Mouse (Mus musculus): ENCODE data around the gene En1. TPM values are rescaled to one million over a fixed set of nuclear protein-coding genes. Genes with fewer than 3 reads are reported as not detected.

En1 gene
- polyA plus RNA-seq (2012; rRNA removed) = 0.02 TPM in 1 of 2 replicates, not detected in the other

GRCm38 (mm10) chr1:120602031-120602730 is at the start of gene En1:
Gene En1, plus strand, starts transcription at chr1:120602418.
- H3K36me3 ChIP-seq (ENCODE audit: control insufficient read depth, insufficient read depth, low read length) = no peaks in the 10 kb centered on the region
- peaks cover 41% of the 10 kb centered on the region for H3K27me3 ChIP-seq (ENCODE audit: control insufficient read depth, insufficient read depth, low read length)
- peaks cover 17% of the 10 kb centered on the region for H3K4me1 ChIP-seq (ENCODE audit: control insufficient read depth, insufficient read depth, insufficient read length)
- no peak within 1 kb of the TSS for H3K27ac ChIP-seq (ENCODE audit: insufficient read depth, low read length)
- peak within 1 kb of the TSS; percentile 31; the same call in 1 of the 2 replicates for H3K4me3 ChIP-seq (ENCODE audit: extremely low read depth, insufficient read depth, insufficient read length)
- TF ChIP-seq CTCF (IDR thresholded peaks at IDR 0.05; ENCODE audit: extremely low read depth, insufficient read depth, insufficient read length, insufficient replicate concordance) (no peak), POLR2A (IDR thresholded peaks at IDR 0.05; ENCODE audit: low read depth, low read length) (no peak)
- 3% methylated on average over 35 of the region's 35 CpGs for WGBS
- no peak for DNase-seq (ENCODE audit: low read depth in 1 of 2, low spot score in 2 of 2)

GRCm38 (mm10) chr1:120556926-120557846 is 45.0 kb upstream of the En1 start:
- no peak for DNase-seq (ENCODE audit: low read depth in 1 of 2, low spot score in 2 of 2)
- H3K36me3 ChIP-seq (ENCODE audit: control insufficient read depth, insufficient read depth, low read length) = no peaks in the 10 kb centered on the region
- no peaks in the 10 kb centered on the region for H3K4me1 ChIP-seq (ENCODE audit: control insufficient read depth, insufficient read depth, insufficient read length)
- no peaks in the 10 kb centered on the region for H3K27me3 ChIP-seq (ENCODE audit: control insufficient read depth, insufficient read depth, low read length)
- no peak overlapping the region for H3K27ac ChIP-seq (ENCODE audit: insufficient read depth, low read length)
- no peak for TF ChIP-seq CTCF (IDR thresholded peaks at IDR 0.05; ENCODE audit: extremely low read depth, insufficient read depth, insufficient read length, insufficient replicate concordance)
- no peak overlapping the region for H3K4me3 ChIP-seq (ENCODE audit: extremely low read depth, insufficient read depth, insufficient read length)
- 74% methylated on average over 15 of the region's 15 CpGs for WGBS

- 68% methylated on average over 9 of the region's 9 CpGs for WGBS
- Histone ChIP-seq H3K4me3 (ENCODE audit: extremely low read depth, insufficient read depth, insufficient read length) (no peak overlapping the region), H3K4me1 (ENCODE audit: control insufficient read depth, insufficient read depth, insufficient read length) (no peaks in the 10 kb centered on the region), H3K27me3 (ENCODE audit: control insufficient read depth, insufficient read depth, low read length) (no peaks in the 10 kb centered on the region), H3K36me3 (ENCODE audit: control insufficient read depth, insufficient read depth, low read length) (no peaks in the 10 kb centered on the region), H3K27ac (ENCODE audit: insufficient read depth, low read length) (no peak overlapping the region)
- TF ChIP-seq CTCF (IDR thresholded peaks at IDR 0.05; ENCODE audit: extremely low read depth, insufficient read depth, insufficient read length, insufficient replicate concordance) (no peak), POLR2A (IDR thresholded peaks at IDR 0.05; ENCODE audit: low read depth, low read length) (no peak)
- DNase-seq (ENCODE audit: low read depth in 1 of 2, low spot score in 2 of 2) = no peak
Observed at GRCm38 (mm10) chr1:120558341-120559285, 43.6 kb upstream of the En1 start.

GRCm38 (mm10) chr1:120559911-120560310 is 42.3 kb upstream of the En1 start:
- no peak for DNase-seq (ENCODE audit: low read depth in 1 of 2, low spot score in 2 of 2)
- WGBS = 87% methylated on average over 5 of the region's 5 CpGs
- Histone ChIP-seq H3K27ac (ENCODE audit: insufficient read depth, low read length) (no peak overlapping the region), H3K4me1 (ENCODE audit: control insufficient read depth, insufficient read depth, insufficient read length) (no peaks in the 10 kb centered on the region), H3K36me3 (ENCODE audit: control insufficient read depth, insufficient read depth, low read length) (no peaks in the 10 kb centered on the region), H3K27me3 (ENCODE audit: control insufficient read depth, insufficient read depth, low read length) (no peaks in the 10 kb centered on the region), H3K4me3 (ENCODE audit: extremely low read depth, insufficient read depth, insufficient read length) (no peak overlapping the region)
- TF ChIP-seq POLR2A (IDR thresholded peaks at IDR 0.05; ENCODE audit: low read depth, low read length) (no peak), CTCF (IDR thresholded peaks at IDR 0.05; ENCODE audit: extremely low read depth, insufficient read depth, insufficient read length, insufficient replicate concordance) (no peak)

GRCm38 (mm10) chr1:120581306-120581705 is 20.9 kb upstream of the En1 start:
- no peak overlapping the region for H3K4me3 ChIP-seq (ENCODE audit: extremely low read depth, insufficient read depth, insufficient read length)
- WGBS = 68% methylated on average over 4 of the region's 4 CpGs
- TF ChIP-seq POLR2A (IDR thresholded peaks at IDR 0.05; ENCODE audit: low read depth, low read length) = no peak
- no peak for TF ChIP-seq CTCF (IDR thresholded peaks at IDR 0.05; ENCODE audit: extremely low read depth, insufficient read depth, insufficient read length, insufficient replicate concordance)
- H3K36me3 ChIP-seq (ENCODE audit: control insufficient read depth, insufficient read depth, low read length) = no peaks in the 10 kb centered on the region
- H3K27ac ChIP-seq (ENCODE audit: insufficient read depth, low read length) = no peak overlapping the region
- H3K27me3 ChIP-seq (ENCODE audit: control insufficient read depth, insufficient read depth, low read length) = no peaks in the 10 kb centered on the region
- H3K4me1 ChIP-seq (ENCODE audit: control insufficient read depth, insufficient read depth, insufficient read length) = no peaks in the 10 kb centered on the region
- no peak for DNase-seq (ENCODE audit: low read depth in 1 of 2, low spot score in 2 of 2)

- DNase-seq (ENCODE audit: low read depth in 1 of 2, low spot score in 2 of 2) = no peak
- WGBS = 30% methylated on average over 2 of the region's 2 CpGs
Observed at GRCm38 (mm10) chr1:120585481-120585880, 16.7 kb upstream of the En1 start.

More at GRCm38 (mm10) chr1:120585481-120585880, 16.7 kb upstream of the En1 start:
- H3K27ac ChIP-seq (ENCODE audit: insufficient read depth, low read length) = no peak overlapping the region
- no peak overlapping the region for H3K4me3 ChIP-seq (ENCODE audit: extremely low read depth, insufficient read depth, insufficient read length)
- no peaks in the 10 kb centered on the region for H3K27me3 ChIP-seq (ENCODE audit: control insufficient read depth, insufficient read depth, low read length)
- no peak for TF ChIP-seq CTCF (IDR thresholded peaks at IDR 0.05; ENCODE audit: extremely low read depth, insufficient read depth, insufficient read length, insufficient replicate concordance)
- TF ChIP-seq POLR2A (IDR thresholded peaks at IDR 0.05; ENCODE audit: low read depth, low read length) = no peak
- no peaks in the 10 kb centered on the region for H3K36me3 ChIP-seq (ENCODE audit: control insufficient read depth, insufficient read depth, low read length)
- H3K4me1 ChIP-seq (ENCODE audit: control insufficient read depth, insufficient read depth, insufficient read length) = no peaks in the 10 kb centered on the region
